Mouse (Mus musculus) B cell, adult 67 days (primary cell): ENCODE data around the gene Pkp3. TPM values are rescaled to one million over a fixed set of nuclear protein-coding genes. Genes with fewer than 3 reads are reported as not detected.

ENCODE experiments used
- total RNA-seq, 2 experiments: library from RNA; stranded (reverse); gene quantifications; 4 replicates each; pipeline ENCODE4 v1.2.4; 2023

Gene Pkp3
- 10 to 100 TPM; 27.8 to 32.3 TPM for total RNA-seq

DNA sequence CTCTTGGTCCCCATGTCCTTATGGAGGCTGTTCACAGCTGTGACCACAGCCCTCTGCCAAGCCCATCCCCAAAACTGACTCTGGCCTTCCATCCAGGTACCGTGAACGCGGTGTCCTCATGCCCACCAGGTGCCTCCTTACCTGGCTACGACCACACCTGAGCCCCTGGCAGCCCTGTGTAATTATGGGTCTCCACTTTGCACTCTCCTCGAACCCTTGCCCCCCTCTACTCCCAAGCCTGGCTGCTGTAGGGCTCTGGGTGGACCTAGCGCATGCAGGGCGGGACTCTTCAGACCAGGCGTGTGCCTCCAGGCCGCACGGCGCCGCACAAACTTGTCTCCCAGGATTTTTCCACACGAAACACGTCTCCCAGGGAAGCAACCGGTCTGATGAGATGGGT lies at the start of gene Pkp3:
TSS of gene Pkp3 (plus strand) at position 378 of the 400 bp plus-strand sequence.

DNA sequence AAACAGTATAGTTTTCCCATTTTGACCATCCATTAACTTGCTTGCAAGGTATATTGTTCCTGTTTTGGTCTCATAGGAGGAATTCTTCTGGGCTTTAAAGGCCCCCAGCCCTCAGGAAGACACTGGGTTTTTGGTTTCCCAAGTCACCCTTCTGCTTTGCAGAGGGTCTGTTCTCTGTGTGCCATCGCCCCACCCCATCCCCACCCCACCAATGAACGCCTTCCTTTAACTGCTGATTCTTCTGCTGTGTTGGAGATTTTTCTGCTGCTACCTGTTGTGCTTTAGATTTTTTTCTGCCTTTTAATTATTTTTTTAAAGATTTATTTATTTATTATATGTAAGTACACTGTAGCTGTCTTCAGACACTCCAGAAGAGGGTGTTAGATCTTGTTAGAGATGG lies 49.2 kb upstream of the Pkp3 start, which contains the start of gene Gm17387:
TSS of gene Gm17387 (plus strand) at position 301 of the 400 bp plus-strand sequence.

DNA sequence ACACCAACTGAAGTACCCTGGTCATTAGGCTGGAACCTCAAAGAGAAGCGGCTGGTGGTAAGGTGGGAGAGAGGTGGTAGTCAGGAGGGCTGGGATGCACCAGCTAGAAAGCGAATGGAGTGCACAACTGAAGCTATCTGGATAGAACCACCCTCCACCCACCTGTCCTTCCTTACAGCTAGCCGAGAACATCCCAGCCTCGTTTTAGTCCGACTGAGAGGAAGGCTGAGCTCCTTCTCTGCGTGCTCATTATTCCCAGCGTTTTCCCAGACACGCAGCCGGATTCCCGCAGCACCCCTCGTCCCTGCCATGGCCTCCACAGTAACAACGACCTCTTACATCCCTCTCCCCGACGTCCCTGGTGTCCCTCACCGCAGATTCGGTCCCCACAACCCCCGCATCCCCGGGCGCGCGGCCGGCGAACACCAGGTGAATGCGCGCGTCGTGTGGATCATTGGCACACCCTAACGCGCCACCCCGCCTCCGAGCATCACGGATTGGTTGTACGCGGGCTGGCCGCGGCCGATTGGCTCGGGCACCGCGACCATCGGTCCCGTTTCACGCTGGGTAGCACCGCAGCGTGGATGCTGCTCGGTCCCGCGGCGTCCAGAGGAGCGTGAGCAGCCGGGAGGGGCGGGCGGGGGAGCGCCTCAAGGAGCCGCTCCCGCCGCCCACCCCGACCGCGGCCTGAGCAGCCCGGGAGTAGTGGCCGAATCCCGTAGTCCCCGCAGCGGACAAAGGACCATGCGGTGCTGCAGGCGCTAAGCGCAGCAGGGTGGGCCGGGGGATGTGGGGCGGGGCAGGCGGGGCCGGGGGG lies 17.4 kb upstream of the Pkp3 start, which contains the start of gene B4galnt4:
TSS of gene B4galnt4 (plus strand) at position 679 of the 817 bp plus-strand sequence.

DNA sequence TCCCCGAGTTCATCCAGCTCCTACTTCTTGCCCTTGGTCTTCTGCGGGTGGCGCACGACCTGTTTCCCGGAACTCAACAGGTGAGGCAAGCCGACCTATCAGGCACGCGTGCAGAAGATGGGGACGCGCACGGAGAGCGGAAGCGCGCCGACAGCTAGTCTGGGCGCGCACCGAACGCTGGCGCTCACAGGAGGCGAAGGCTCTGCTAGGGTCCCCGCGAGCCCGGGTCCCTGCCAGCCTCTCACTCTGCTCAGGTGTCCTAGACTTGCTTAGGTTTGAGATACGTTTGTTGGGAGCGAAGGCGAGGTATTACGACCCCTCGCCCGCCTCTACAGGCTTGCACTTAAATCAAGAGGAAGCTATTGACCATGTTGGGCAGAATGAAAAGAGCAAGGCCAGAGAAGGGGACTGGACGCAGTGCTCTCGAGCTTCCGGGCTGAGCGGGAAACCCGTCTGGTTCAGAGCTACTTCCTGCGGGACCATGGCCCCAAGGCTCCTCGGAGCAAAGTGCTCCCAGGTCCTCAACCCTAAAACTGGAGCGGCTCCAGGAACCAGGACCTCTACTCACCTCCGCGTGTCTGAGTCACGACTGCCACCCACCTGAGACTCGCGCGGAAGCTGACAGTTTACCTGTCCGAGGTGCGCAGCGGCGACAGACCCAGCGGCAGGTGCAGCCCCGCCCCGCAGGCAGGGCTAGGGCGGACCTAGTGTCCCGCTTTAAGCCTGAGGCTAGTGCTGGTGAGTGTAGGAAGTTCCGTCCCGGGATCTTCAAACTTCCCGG lies 22.1 kb downstream of the Pkp3 start, which contains the start of gene Sigirr:
TSS of gene Sigirr (minus strand) at position 662 of the 781 bp plus-strand sequence.

DNA sequence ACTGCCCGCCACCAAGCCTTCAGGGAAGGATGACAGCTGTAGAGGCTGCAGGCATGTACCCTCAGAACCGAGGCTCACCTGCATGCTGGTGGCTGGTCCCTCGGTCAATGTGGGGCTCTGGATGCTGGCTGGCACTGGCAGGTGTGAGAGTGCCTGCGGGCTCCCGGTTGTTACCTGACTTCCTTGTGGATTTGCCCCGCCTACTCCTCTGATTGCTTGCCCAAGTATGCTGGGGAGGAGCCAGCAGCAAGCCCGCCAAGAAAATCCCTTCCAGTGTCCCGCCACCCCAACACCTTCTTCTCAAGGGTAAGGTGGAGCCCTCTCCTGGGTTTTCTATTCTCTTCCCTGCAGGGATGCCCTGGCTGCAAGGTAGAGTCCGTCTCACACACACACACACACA lies 39.6 kb downstream of the Pkp3 start, which contains the start of gene Ano9:
TSS of gene Ano9 (minus strand) at position 171 of the 400 bp plus-strand sequence.

DNA sequence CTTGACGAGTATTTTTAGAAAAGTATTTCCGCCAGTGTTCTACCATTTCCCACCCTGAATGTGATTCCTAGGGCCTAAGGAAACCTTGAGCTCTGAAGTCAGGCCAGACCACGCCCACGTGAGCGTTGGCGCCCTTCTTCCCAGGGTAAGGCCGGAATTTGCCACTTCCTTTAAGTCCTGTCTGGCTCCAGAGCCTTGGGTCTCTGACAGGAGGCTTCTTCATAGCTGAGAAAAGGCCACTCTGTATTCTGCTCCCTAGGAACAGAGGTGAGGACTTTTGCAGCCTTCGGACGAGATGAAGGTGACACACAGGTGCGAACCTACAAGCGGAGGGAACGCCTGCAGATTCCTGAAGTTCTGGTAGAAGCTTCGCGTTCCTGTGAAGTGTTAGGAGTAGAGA lies 44.2 kb downstream of the Pkp3 start, which contains the start of gene Ptdss2:
TSS of gene Ptdss2 (plus strand) at position 138 of the 400 bp plus-strand sequence.

Other genes starting within 250 kb of the Pkp3 start
- gene Urah, start 243.2 kb upstream of the Pkp3 start, total RNA-seq: not detected
- not detected for gene Scgb1c1, start 232.7 kb upstream of the Pkp3 start, total RNA-seq
- not detected for gene Odf3, start 230.4 kb upstream of the Pkp3 start, total RNA-seq
- not detected for gene Gm45785, start 221.9 kb upstream of the Pkp3 start, total RNA-seq
- gene Ric8a, start 221.3 kb upstream of the Pkp3 start, total RNA-seq: 100 to 1,000 TPM; 112 to 126 TPM
- 10 to 100 TPM; 22.5 to 22.8 TPM for gene Bet1l, start 220.6 kb upstream of the Pkp3 start, total RNA-seq
- gene Psmd13, start 196.2 kb upstream of the Pkp3 start, total RNA-seq: 10 to 100 TPM; 79.6 to 82.9 TPM
- 10 to 100 TPM; 10.8 to 12.7 TPM for gene Sirt3, start 195.9 kb upstream of the Pkp3 start, total RNA-seq
- not detected for gene Cox8b, start 177.8 kb upstream of the Pkp3 start, total RNA-seq
- not detected for gene Nlrp6, start 157.3 kb upstream of the Pkp3 start, total RNA-seq
- gene Pgghg, start 136.8 kb upstream of the Pkp3 start, total RNA-seq: 10 to 100 TPM; 20.9 to 22.3 TPM
- not detected for gene Ifitm5, start 127.9 kb upstream of the Pkp3 start, total RNA-seq
- gene Gm45717, start 122.3 kb upstream of the Pkp3 start, total RNA-seq: not detected
- gene Ifitm2, start 122.2 kb upstream of the Pkp3 start, total RNA-seq: 10 to 100 TPM; 14.7 to 16.9 TPM
- gene Ifitm1, start 111.0 kb upstream of the Pkp3 start, total RNA-seq: 1 to 10 TPM in 1 of 2 experiments, not detected in 1; 1.1 TPM
- gene Ifitm3, start 67.4 kb upstream of the Pkp3 start, total RNA-seq: 1 to 10 TPM; 2.1 to 4.4 TPM
- gene Ifitm6, start 60.3 kb upstream of the Pkp3 start, total RNA-seq: not detected
- gene Gm17387, start 49.1 kb upstream of the Pkp3 start, total RNA-seq: not detected
- not detected for gene B4galnt4, start 17.1 kb upstream of the Pkp3 start, total RNA-seq
- gene Sigirr, start 22.4 kb downstream of the Pkp3 start, total RNA-seq: 10 to 100 TPM; 44.7 to 51.9 TPM
- not detected for gene Ano9, start 39.6 kb downstream of the Pkp3 start, total RNA-seq
- 1 to 10 TPM; 9.0 to 9.8 TPM for gene Ptdss2, start 44.2 kb downstream of the Pkp3 start, total RNA-seq
- 10 to 100 TPM; 76.8 to 79.0 TPM for gene Rnh1, start 94.6 kb downstream of the Pkp3 start, total RNA-seq
- 10 to 100 TPM; 23.1 to 28.1 TPM for gene Hras, start 115.8 kb downstream of the Pkp3 start, total RNA-seq
- gene Lrrc56, start 115.9 kb downstream of the Pkp3 start, total RNA-seq: 1 to 10 TPM; 5.4 to 7.7 TPM
- gene Lmntd2, start 135.9 kb downstream of the Pkp3 start, total RNA-seq: 1 to 10 TPM; 4.9 TPM
- gene Rassf7, start 137.6 kb downstream of the Pkp3 start, total RNA-seq: 10 to 100 TPM; 13.4 to 15.4 TPM
- 100 to 1,000 TPM; 149 TPM for gene Phrf1, start 150.6 kb downstream of the Pkp3 start, total RNA-seq
- 10 to 100 TPM; 27.7 to 43.8 TPM for gene Irf7, start 188.3 kb downstream of the Pkp3 start, total RNA-seq
- not detected for gene Cdhr5, start 198.6 kb downstream of the Pkp3 start, total RNA-seq
- not detected for gene Sct, start 200.9 kb downstream of the Pkp3 start, total RNA-seq
- gene Drd4, start 213.8 kb downstream of the Pkp3 start, total RNA-seq: not detected
- gene Deaf1, start 249.5 kb downstream of the Pkp3 start, total RNA-seq: 10 to 100 TPM; 44.0 to 45.2 TPM
- gene Tmem80, start 249.5 kb downstream of the Pkp3 start, total RNA-seq: 10 to 100 TPM; 21.6 to 30.3 TPM